Mouse (Mus musculus) effector memory CD4-positive, alpha-beta T cell, adult 5 months (primary cell): ENCODE results near the gene Vmn1r72. TPM values are rescaled to one million over a fixed set of nuclear protein-coding genes. Genes with fewer than 3 reads are reported as not detected.

ENCODE experiments used
- polyA plus RNA-seq: library from polyadenylated mRNA; unstranded; fragments of 100-300 nt; shearing (Covaris generic); gene quantifications from one replicate; pipeline ENCODE4 v1.2.1, GENCODE M21; 2017

Gene Vmn1r72
- not detected for polyA plus RNA-seq

GRCm38 (mm10) chr7:11680047-11680446, at the start of gene Vmn1r72:
TSS of gene Vmn1r72 (minus strand) at chr7:11680147.

Other genes starting within 250 kb of the Vmn1r72 start
- not detected for gene Zscan4-ps2, start 165.8 kb downstream of the Vmn1r72 start, polyA plus RNA-seq
- gene Zscan4-ps3, start 70.8 kb downstream of the Vmn1r72 start, polyA plus RNA-seq = not detected
- 0.27 TPM for gene Vmn1r73, start 50.1 kb upstream of the Vmn1r72 start, polyA plus RNA-seq
- not detected for gene Vmn1r74, start 153.8 kb upstream of the Vmn1r72 start, polyA plus RNA-seq
- not detected for gene Vmn1r75, start 194.5 kb upstream of the Vmn1r72 start, polyA plus RNA-seq